Mouse (Mus musculus) spleen, adult 2 months (tissue): Measurements from ENCODE around the gene Hspb9.

Source experiments
- CTCF ChIP-seq: fragments of 200-500 bp; IDR thresholded peaks from 2 replicates; pipeline ENCODE4 v1.5.1; 2011; ENCODE audit warnings: mild to moderate bottlenecking, inconsistent platforms; ENCODE audit not compliant: insufficient read depth, insufficient read length, insufficient replicate concordance; ENCODE audit errors: extremely low read depth
- POLR2A ChIP-seq: fragments of 200-500 bp; IDR thresholded peaks from 2 replicates; pipeline ENCODE4 v1.6.1; 2011; ENCODE audit warnings: low read depth, low read length, inconsistent platforms

DNA sequence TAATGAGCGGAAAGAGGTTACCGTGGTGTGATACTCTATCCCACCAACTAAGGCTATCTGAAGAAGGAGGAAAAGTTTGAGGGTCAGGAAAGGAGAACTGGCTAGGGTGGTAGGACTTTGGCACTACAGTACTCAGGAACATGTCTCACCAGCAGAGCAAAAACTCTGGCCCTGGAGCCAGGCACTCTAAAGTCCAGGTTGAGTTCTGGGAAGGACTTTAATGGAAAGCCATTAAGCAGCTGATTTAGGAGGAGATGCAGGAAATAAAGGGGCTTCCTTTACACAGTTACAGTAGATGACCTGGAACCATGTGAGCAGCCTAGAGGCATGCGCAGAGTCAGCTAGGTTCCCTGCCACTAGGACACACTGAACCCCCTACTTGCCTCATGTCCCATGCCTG lies 13.6 kb downstream of the Hspb9 start:
- no peak for TF ChIP-seq POLR2A
- no peak for TF ChIP-seq CTCF
